10 mouse cellular contexts compared by ENCODE assay signal in genomic region chr7:99474836-99475561, GRCm38 (mm10). TPM values are rescaled to one million over a fixed set of nuclear protein-coding genes. Genes with fewer than 3 reads are reported as not detected.
DNase-seq lines count a peak whose midpoint lies in the region; ATAC-seq and TF ChIP-seq lines count a peak whose summit lies in the region.
"Had no signal": no experiment of that assay in that cellular context is flagged by ENCODE, and none has a peak within 500 bp of the region (broad histone marks: within the 10 kb centered on the region; RNA-seq: fewer than 3 reads in every experiment).

No protein-coding gene starts in this region.

- 74% methylated on average over 12 of the region's 12 CpGs for WGBS in embryonic facial prominence, embryonic 10.5 days
- WGBS in hindbrain, postnatal 0 days, result 38% methylated on average over 12 of the region's 12 CpGs

- peak; percentile 43 for ATAC-seq in hindbrain, postnatal 0 days

- H3K4me2 ChIP-seq in hindbrain, postnatal 0 days (ENCODE audit: low read depth, low read length), result no peak overlapping the region

- peaks cover 89% of the 10 kb centered on the region for H3K36me3 ChIP-seq in embryonic facial prominence, embryonic 10.5 days (replicated peaks)
- H3K36me3 ChIP-seq in hindbrain, postnatal 0 days (ENCODE audit: insufficient read depth, low read length), result peaks cover 31% of the 10 kb centered on the region

- H3K4me3 ChIP-seq in embryonic facial prominence, embryonic 10.5 days, result no peak overlapping the region
- no peak overlapping the region for H3K4me3 ChIP-seq in hindbrain, postnatal 0 days (ENCODE audit: low read length)

- peaks cover 11% of the 10 kb centered on the region for H3K27me3 ChIP-seq in embryonic facial prominence, embryonic 10.5 days (replicated peaks; ENCODE audit: low read depth, poor library complexity, severe bottlenecking)
- no peaks in the 10 kb centered on the region for H3K27me3 ChIP-seq in hindbrain, postnatal 0 days (ENCODE audit: insufficient read depth, low read length)
- H3K27me3 ChIP-seq: Patski had no signal

- TF ChIP-seq CTCF in hindbrain, postnatal 0 days (IDR thresholded peaks at IDR 0.05; ENCODE audit: low read depth), result no peak

- peak; percentile 56 for DNase-seq in kidney, postnatal 10 days
- no peak for DNase-seq in kidney, postnatal 14 days
- no peak for DNase-seq in embryonic facial prominence, embryonic 10.5 days (ENCODE audit: low spot score)
- DNase-seq in hindbrain, postnatal 0 days (ENCODE audit: low spot score), result peak; percentile 46
- DNase-seq in lung, postnatal 36 days, result peak; percentile 80
- DNase-seq in adipocyte (ENCODE audit: low spot score), result no peak
- no peak for DNase-seq in gastrocnemius, postnatal 10 days
- DNase-seq in cerebellum, adult 9-10 months, result no peak

- H3K27ac ChIP-seq in embryonic facial prominence, embryonic 10.5 days (replicated peaks), result 0 out of 2 replicates have a peak overlapping the region, but pooled peaks have one; percentile 32
- H3K27ac ChIP-seq in hindbrain, postnatal 0 days, result peak overlapping the region; percentile 56
- H3K27ac ChIP-seq: macrophage had no signal

- H3K9ac ChIP-seq in hindbrain, postnatal 0 days (replicated peaks; ENCODE audit: low read length), result no peak overlapping the region

- H3K4me1 ChIP-seq in embryonic facial prominence, embryonic 10.5 days, result peaks cover 24% of the 10 kb centered on the region
- 0 out of 2 replicates have a peak, but pooled peaks cover 4% of the 10 kb centered on the region for H3K4me1 ChIP-seq in hindbrain, postnatal 0 days (ENCODE audit: insufficient read depth, low read length)

- H3K9me3 ChIP-seq in embryonic facial prominence, embryonic 10.5 days, result no peaks in the 10 kb centered on the region
- no peaks in the 10 kb centered on the region for H3K9me3 ChIP-seq in hindbrain, postnatal 0 days (ENCODE audit: low read length)

RNA-seq across cellular contexts. Expression of gene Rps3, which starts 8.5 kb away (rescaled TPM):
- polyA plus RNA-seq in embryonic facial prominence, embryonic 10.5 days (2016; fragmentation: Nextera tagmentation; extraction: Ambion mirVana), result 769 and 805 TPM in 2 replicates
- 526 and 754 TPM in 2 replicates for total RNA-seq in hindbrain, postnatal 0 days (2014; rRNA removed)
- polyA plus RNA-seq in hindbrain, postnatal 0 days (2015; fragmentation: Nextera tagmentation; extraction: Ambion mirVana), result 456 and 459 TPM in 2 replicates
- 100 to 1,000 TPM; 362 to 382 TPM for total RNA-seq in gastrocnemius, postnatal 10 days (2021)

RNA-seq across cellular contexts. Expression of gene Klhl35, which starts 9.2 kb away (rescaled TPM):
- polyA plus RNA-seq in embryonic facial prominence, embryonic 10.5 days (2016; fragmentation: Nextera tagmentation; extraction: Ambion mirVana), result 1.4 and 2.3 TPM in 2 replicates
- 2.3 and 3.3 TPM in 2 replicates for total RNA-seq in hindbrain, postnatal 0 days (2014; rRNA removed)
- 2.3 TPM in 2 replicates for polyA plus RNA-seq in hindbrain, postnatal 0 days (2015; fragmentation: Nextera tagmentation; extraction: Ambion mirVana)
- total RNA-seq in gastrocnemius, postnatal 10 days (2021), result under 1 TPM; 0.14 to 0.38 TPM
- polyA plus RNA-seq: macrophage had no signal

Comparison
In these comparisons a context has a peak if more than half of its experiments do, and no peak if none do; other contexts are left out.
1. DNase-seq: peak in kidney, postnatal 10 days (single experiment), hindbrain, postnatal 0 days (single experiment) and lung, postnatal 36 days (single experiment); none in kidney, postnatal 14 days (single experiment), embryonic facial prominence, embryonic 10.5 days (single experiment), adipocyte (single experiment), gastrocnemius, postnatal 10 days (single experiment) and cerebellum, adult 9-10 months (single experiment).